Mouse (Mus musculus) lung, adult 2 months (tissue): ENCODE data around the gene Zfp775. TPM values are rescaled to one million over a fixed set of nuclear protein-coding genes. Genes with fewer than 3 reads are reported as not detected.
"Not testable (repeated sequence)": the region's sequence is repeated elsewhere in the genome, so short reads cannot be mapped to it uniquely, and the experiment has no call there.

Source experiments
- DNase-seq: peaks from one replicate; pipeline ENCODE4 v3.0.0; 2022
- H3K4me1 ChIP-seq: fragments of 200-500 bp; 2 replicates; pipeline ENCODE4 v1.6.1; 2011; ENCODE audit warnings: low read length; ENCODE audit not compliant: control insufficient read depth, insufficient read depth
- H3K4me3 ChIP-seq: fragments of 200-500 bp; replicated peaks from 2 replicates; pipeline ENCODE3; 2011; ENCODE audit warnings: low read depth, mild to moderate bottlenecking, control low read depth, low read length; ENCODE audit errors: extremely low read depth
- CTCF ChIP-seq: fragments of 200-500 bp; IDR thresholded peaks from 2 replicates; pipeline ENCODE4 v1.5.1; 2011; ENCODE audit warnings: mild to moderate bottlenecking, low read length, control low read depth; ENCODE audit not compliant: insufficient read depth
- POLR2A ChIP-seq: fragments of 200-500 bp; IDR thresholded peaks from 2 replicates; pipeline ENCODE4 v1.6.1; 2011; ENCODE audit warnings: low read depth, mild to moderate bottlenecking, control low read depth, low read length, borderline replicate concordance; ENCODE audit errors: extremely low read depth
- WGBS: fragments of 180-500 bp; shearing (Covaris S2); methylation state at CpG from one replicate; pipeline ENCODE4 v1.1.7; 2018; 5-methylcytosine and 5-hydroxymethylcytosine counted together
- polyA plus RNA-seq: library from polyadenylated mRNA; depleted of rRNA; stranded (reverse); fragments of >200 nt; gene quantifications from 2 replicates; pipeline ENCODE4 v1.2.3, GENCODE M21; 2012

The Zfp775 gene
- polyA plus RNA-seq, 1 experiment, result 7.2 TPM

GRCm38 (mm10) chr6:48597233-48597625, 4.6 kb upstream of the Zfp775 start:
- no peak for TF ChIP-seq POLR2A
- TF ChIP-seq CTCF, result no peak
- no peak overlapping the region for H3K4me3 ChIP-seq
- H3K4me1 ChIP-seq, result peaks cover 3% of the 10 kb centered on the region; the same call in 1 of the 2 replicates
- no peak for DNase-seq
- 98% methylated on average over 27 of the region's 27 CpGs for WGBS

GRCm38 (mm10) chr6:48600594-48600993, 1.3 kb upstream of the Zfp775 start:
- WGBS, result 94% methylated on average over 1 of the region's 1 CpGs
- no peak for TF ChIP-seq CTCF
- no peak for TF ChIP-seq POLR2A
- no peak for DNase-seq
- Histone ChIP-seq H3K4me3 (no peak overlapping the region), H3K4me1 (peaks cover 3% of the 10 kb centered on the region; the same call in 1 of the 2 replicates)

GRCm38 (mm10) chr6:48602080-48602741, 348 bp downstream of the Zfp775 start:
- Histone ChIP-seq H3K4me1 (peaks cover 3% of the 10 kb centered on the region; the same call in 1 of the 2 replicates), H3K4me3 (peak overlapping the region; percentile 86)
- under 1% methylated on average over 28 of the region's 28 CpGs for WGBS
- TF ChIP-seq POLR2A, result no peak; the same call in 1 of the 2 replicates
- no peak for TF ChIP-seq CTCF
- no peak for DNase-seq

GRCm38 (mm10) chr6:48608124-48608523, 6.3 kb downstream of the Zfp775 start:
- DNase-seq, result no peak
- WGBS, result 74% methylated on average over 2 of the region's 2 CpGs
- H3K4me3 ChIP-seq, result no peak overlapping the region
- TF ChIP-seq POLR2A, result no peak
- TF ChIP-seq CTCF, result no peak
- no peaks in the 10 kb centered on the region for H3K4me1 ChIP-seq

DNA sequence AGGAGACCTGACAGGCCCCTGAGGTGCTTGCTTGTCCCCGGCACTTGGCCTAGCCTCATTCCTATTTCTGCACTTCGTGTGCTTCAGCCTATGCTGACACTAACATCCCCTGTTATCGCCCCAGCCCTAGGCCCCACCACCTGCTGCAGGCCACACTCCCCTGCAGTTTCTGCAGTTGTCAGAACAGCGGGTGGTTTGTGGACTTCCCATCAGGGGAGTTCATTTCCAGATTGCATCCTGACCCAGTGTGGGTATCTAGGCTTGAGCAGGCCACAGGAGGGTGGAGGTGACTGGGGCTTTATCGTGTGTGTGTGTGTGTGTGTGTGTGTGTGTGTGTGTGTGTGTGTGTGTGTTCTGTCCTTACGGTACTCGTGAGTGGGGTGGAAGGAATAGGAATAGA, 7.6 kb downstream of the Zfp775 start:
- TF ChIP-seq CTCF (no peak), POLR2A (no peak)
- 67% methylated on average over 7 of the region's 7 CpGs for WGBS
- DNase-seq, result no peak
- H3K4me3 ChIP-seq, result no peak overlapping the region
- H3K4me1 ChIP-seq, result no peaks in the 10 kb centered on the region

- WGBS, result 41% methylated on average over 3 of the region's 3 CpGs
- no peak for DNase-seq
- TF ChIP-seq POLR2A (no peak), CTCF (no peak)
- Histone ChIP-seq H3K4me1 (no peaks in the 10 kb centered on the region), H3K4me3 (no peak overlapping the region)
These were observed 8.8 kb downstream of the Zfp775 start for GRCm38 (mm10) chr6:48610657-48611056.

GRCm38 (mm10) chr6:48613464-48613863, 11.6 kb downstream of the Zfp775 start:
- WGBS, result 89% methylated on average over 4 of the region's 4 CpGs

GRCm38 (mm10) chr6:48614756-48615155, 12.9 kb downstream of the Zfp775 start:
- no peak overlapping the region for H3K4me3 ChIP-seq
- WGBS, result 94% methylated on average over 5 of the region's 5 CpGs
- DNase-seq, result no peak

More at GRCm38 (mm10) chr6:48613464-48613863, 11.6 kb downstream of the Zfp775 start:
- no peak for DNase-seq
- no peaks in the 10 kb centered on the region for H3K4me1 ChIP-seq
- TF ChIP-seq CTCF (no peak), POLR2A (no peak)
- H3K4me3 ChIP-seq, result no peak overlapping the region

DNA sequence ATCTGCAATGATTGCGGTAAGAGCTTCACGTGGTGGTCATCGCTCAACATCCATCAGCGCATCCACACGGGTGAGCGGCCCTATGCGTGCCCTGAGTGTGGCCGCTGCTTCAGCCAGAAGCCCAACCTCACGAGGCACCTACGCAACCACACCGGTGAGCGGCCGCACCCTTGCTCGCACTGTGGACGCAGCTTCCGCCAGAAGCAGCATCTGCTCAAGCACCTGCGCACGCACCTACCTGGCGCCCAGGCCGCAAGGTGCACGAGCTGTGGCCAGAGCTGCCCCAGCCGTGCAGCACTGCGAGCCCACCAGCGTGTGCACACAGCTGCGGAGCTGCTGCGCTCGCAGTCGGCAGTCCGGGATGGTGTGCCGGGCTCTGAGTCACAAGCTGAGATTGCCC, 18.2 kb downstream of the Zfp775 start:
- no peak overlapping the region for H3K4me3 ChIP-seq
- TF ChIP-seq POLR2A, result no peak
- TF ChIP-seq CTCF, result no peak
- no peaks in the 10 kb centered on the region for H3K4me1 ChIP-seq
- DNase-seq, result no peak
- WGBS, result 93% methylated on average over 30 of the region's 30 CpGs

More at GRCm38 (mm10) chr6:48614756-48615155, 12.9 kb downstream of the Zfp775 start:
- H3K4me1 ChIP-seq, result no peaks in the 10 kb centered on the region
- TF ChIP-seq POLR2A (no peak), CTCF (no peak)

DNA sequence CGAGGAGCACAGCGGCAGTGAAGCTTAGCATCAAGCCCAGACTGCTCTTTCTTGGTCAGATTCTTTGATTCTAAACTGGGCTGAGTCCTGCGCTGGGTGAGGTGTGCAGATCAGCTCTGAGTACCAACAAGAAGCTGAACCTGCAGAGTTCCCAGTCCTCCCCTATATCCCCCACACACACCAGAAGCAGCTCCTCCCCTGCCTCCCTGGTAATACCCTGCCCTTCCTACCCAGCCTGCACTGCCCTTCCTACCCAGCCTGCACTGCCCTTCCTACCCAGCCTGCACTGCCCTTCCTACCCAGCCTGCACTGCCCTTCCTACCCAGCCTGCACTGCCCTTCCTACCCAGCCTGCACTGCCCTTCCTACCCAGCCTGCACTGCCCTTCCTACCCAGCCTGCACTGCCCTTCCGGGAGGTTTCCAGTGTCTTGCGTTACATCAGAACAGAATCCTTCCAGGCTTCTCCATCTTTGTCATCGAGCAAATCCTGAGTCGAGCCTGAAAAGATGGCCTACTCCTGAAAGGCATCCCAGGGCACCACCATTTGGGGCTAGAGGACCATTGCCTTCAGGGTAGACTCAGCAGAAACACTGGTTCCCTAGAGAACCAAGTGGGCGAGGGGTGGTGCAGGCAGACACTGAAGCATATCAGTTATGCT, 20.5 kb downstream of the Zfp775 start:
- H3K4me1 ChIP-seq, H3K4me3 ChIP-seq, DNase-seq: not testable (repeated sequence)
- 85% methylated on average over 8 of the region's 8 CpGs for WGBS
